Mouse (Mus musculus): ENCODE measurements at regions not wholly inside any gene's neighbourhood (a gene's known extent, or its start where the extent isn't known, plus 50 kb on each side); places are given as distances from the start of the nearest gene placed in this dataset.
A peak's percentile ranks its signal among the peaks of the same experiment; 100 is the strongest.

DNA sequence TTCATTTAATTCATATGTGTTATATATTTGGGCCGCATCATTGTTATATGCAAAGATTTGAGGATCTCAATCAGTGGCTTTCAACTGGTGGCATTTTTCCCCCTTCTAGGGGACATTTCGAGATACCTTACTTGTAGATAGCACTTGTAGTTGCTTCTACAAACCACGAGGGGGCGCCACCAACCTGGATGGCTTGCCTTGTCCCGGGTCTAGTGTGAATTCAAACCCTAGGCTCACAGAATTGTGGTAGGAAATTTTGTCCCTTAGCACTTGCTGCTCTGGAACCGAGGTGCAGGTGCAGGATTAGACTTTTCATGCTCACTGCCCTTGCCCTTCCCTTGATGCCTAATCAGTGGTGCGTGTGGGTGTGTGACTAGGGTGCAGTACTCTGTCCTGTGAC lies 252.2 kb downstream of the Uaca start:
- TF ChIP-seq CTCF (IDR thresholded peaks at IDR 0.05; ENCODE audit: extremely low read depth, insufficient read length, insufficient replicate concordance, low read depth, low read length) (peak; percentile 96; the same call in 1 of the 2 replicates), POLR2A (IDR thresholded peaks at IDR 0.05; ENCODE audit: low read depth, low read length) (no peak)
